ENCODE assay signal across 15 mouse cellular contexts in genomic region chr8:103881146-103881486, GRCm38 (mm10).
A peak's percentile ranks its signal among the peaks of the same experiment; 100 is the strongest.
DNase-seq lines count a peak whose midpoint lies in the region.
"Had no signal": no experiment of that assay in that cellular context is flagged by ENCODE, and none has a peak within 500 bp of the region (broad histone marks: within the 10 kb centered on the region; RNA-seq: fewer than 3 reads in every experiment).

No protein-coding gene starts in this region.

- 71% methylated on average over 3 of the region's 3 CpGs for WGBS in heart, embryonic 10.5 days

- no peak overlapping the region for H3K4me3 ChIP-seq in heart, embryonic 10.5 days
- H3K4me3 ChIP-seq: erythroblast, embryonic 14.5 days; heart, embryonic 13.5 days; liver, embryonic 12.5 days; midbrain, embryonic 13.5 days had no signal

- no peaks in the 10 kb centered on the region for H3K9me3 ChIP-seq in heart, embryonic 10.5 days
- H3K9me3 ChIP-seq: heart, embryonic 13.5 days; liver, embryonic 12.5 days; midbrain, embryonic 13.5 days had no signal

- H3K36me3 ChIP-seq in heart, embryonic 10.5 days: no peaks in the 10 kb centered on the region
- H3K36me3 ChIP-seq: heart, embryonic 13.5 days; liver, embryonic 12.5 days; midbrain, embryonic 13.5 days had no signal

- intact Hi-C loops in heart, postnatal 14 days (cut with DNase I): no loop called here

- H3K27ac ChIP-seq in heart, embryonic 10.5 days: no peak overlapping the region
- H3K27ac ChIP-seq: heart, embryonic 13.5 days; liver, embryonic 12.5 days; midbrain, embryonic 13.5 days had no signal

- H3K27me3 ChIP-seq in heart, embryonic 10.5 days (ENCODE audit: insufficient read depth, poor library complexity, severe bottlenecking): no peaks in the 10 kb centered on the region
- H3K27me3 ChIP-seq: heart, embryonic 13.5 days; liver, embryonic 12.5 days; midbrain, embryonic 13.5 days had no signal

- DNase-seq in heart, adult 9 months (ENCODE audit: low spot score in 2 of 2): peak; percentile 23 to 30
- DNase-seq in heart, embryonic 10.5 days (ENCODE audit: low spot score): no peak
- DNase-seq in right cerebral cortex, postnatal 10 days (ENCODE audit: low spot score in 2 of 2): peak; percentile 38 to 41
- DNase-seq in right cerebral cortex, postnatal 4 days: no peak
- DNase-seq in heart, postnatal 14 days: peak; percentile 6 to 22
- peak; percentile 50 to 68 for DNase-seq in lung, postnatal 4 days
- no peak for DNase-seq in cerebellum, postnatal 25 days
- no peak for DNase-seq in liver
- DNase-seq: cerebellum, adult 11 months; layer of hippocampus, adult 9-11 months; thymus, postnatal 36 days had no signal

- H3K4me1 ChIP-seq in heart, embryonic 10.5 days: 0 out of 2 replicates have a peak, but pooled peaks cover 5% of the 10 kb centered on the region
- H3K4me1 ChIP-seq: liver, embryonic 12.5 days; midbrain, embryonic 13.5 days had no signal

Comparison
In these comparisons a context has a peak if more than half of its experiments do, and no peak if none do; other contexts are left out.
1. DNase-seq: peak in heart, adult 9 months (2 of 2), right cerebral cortex, postnatal 10 days (2 of 2), heart, postnatal 14 days (2 of 2) and lung, postnatal 4 days (2 of 2); none in heart, embryonic 10.5 days (single experiment), right cerebral cortex, postnatal 4 days (single experiment), cerebellum, postnatal 25 days (0 of 2) and liver (single experiment).